Mouse (Mus musculus) adrenal gland, adult 2 months (tissue): ENCODE results near the gene Tlr5. TPM values are rescaled to one million over a fixed set of nuclear protein-coding genes. Genes with fewer than 3 reads are reported as not detected.

Source experiments
- DNase-seq: peaks from one replicate; pipeline ENCODE4 v3.0.0; 2021
- polyA plus RNA-seq: library from polyadenylated mRNA; depleted of rRNA; stranded (reverse); fragments of >200 nt; gene quantifications from 2 replicates; pipeline ENCODE4 v1.2.3, GENCODE M21; 2012; rRNA removed
- total RNA-seq, 2 experiments: library from RNA; stranded (reverse); gene quantifications; 2 replicates each; pipeline ENCODE4 v1.2.3; 2021

Tlr5 gene
- total and polyA plus RNA-seq, 3 experiments = 0.95 to 1.8 (median 1.1) TPM

GRCm38 (mm10) chr1:182990092-182990762 lies 35.6 kb downstream of the Tlr5 start:
- DNase-seq = no peak

GRCm38 (mm10) chr1:182991002-182991778 lies 36.6 kb downstream of the Tlr5 start:
- peak; percentile 71 for DNase-seq

Other genes starting within 250 kb of the Tlr5 start
- gene Ccdc185, start 205.6 kb upstream of the Tlr5 start, total RNA-seq = not detected
- not detected in 2 replicates for gene Ccdc185, start 205.6 kb upstream of the Tlr5 start, polyA plus RNA-seq
- gene Susd4, start 190.9 kb upstream of the Tlr5 start, total RNA-seq = 1 to 10 TPM; 4.6 to 5.2 TPM
- 5.2 and 6.7 TPM in 2 replicates for gene Susd4, start 190.9 kb upstream of the Tlr5 start, polyA plus RNA-seq